Mouse (Mus musculus) mouse trophoblast stem cell (cell line): ENCODE data around the gene Zic3.

ENCODE experiments used
- in situ Hi-C, 2 experiments: fragments of 300-500 bp; cut with MseI, MboI; formaldehyde crosslinking; loops; 2 replicates in 1 of 2; 3 replicates in 1 of 2; pipeline ENCODE4 v1.15.1; 2025

Zic3 gene

GRCm38 (mm10) chrX:58022400-58022799 is at the start of gene Zic3:
Zic3 (plus strand) TSS chrX:58022700.
- in situ Hi-C loops, result no loop called here

GRCm38 (mm10) chrX:57982351-57982750 is 40.1 kb upstream of the Zic3 start:
- in situ Hi-C loops, result no loop called here

GRCm38 (mm10) chrX:57987455-57988109 is 34.9 kb upstream of the Zic3 start:
- in situ Hi-C loops, result no loop called here

- in situ Hi-C loops, result no loop called here
Observed at GRCm38 (mm10) chrX:58013391-58013790, 9.1 kb upstream of the Zic3 start.

GRCm38 (mm10) chrX:58014093-58014492 is 8.4 kb upstream of the Zic3 start:
- in situ Hi-C loops, result no loop called here

GRCm38 (mm10) chrX:58014761-58015160 is 7.7 kb upstream of the Zic3 start:
- in situ Hi-C loops, result no loop called here

GRCm38 (mm10) chrX:58015336-58015945 is 7.1 kb upstream of the Zic3 start:
- in situ Hi-C loops, result no loop called here

- in situ Hi-C loops, result no loop called here
Observed at GRCm38 (mm10) chrX:58018720-58019119, 3.8 kb upstream of the Zic3 start.

- in situ Hi-C loops, result no loop called here
Observed at GRCm38 (mm10) chrX:58019257-58019953, 3.1 kb upstream of the Zic3 start.

- in situ Hi-C loops, result no loop called here
Observed at GRCm38 (mm10) chrX:58027631-58028030, 5.1 kb downstream of the Zic3 start.

GRCm38 (mm10) chrX:58028082-58028481 is 5.6 kb downstream of the Zic3 start:
- in situ Hi-C loops, result no loop called here

GRCm38 (mm10) chrX:58028858-58029257 is 6.4 kb downstream of the Zic3 start:
- in situ Hi-C loops, result no loop called here

GRCm38 (mm10) chrX:58030100-58030834 is 7.8 kb downstream of the Zic3 start:
- in situ Hi-C loops, result no loop called here

- in situ Hi-C loops, result no loop called here
Observed at GRCm38 (mm10) chrX:58030835-58031670, 8.6 kb downstream of the Zic3 start.

- in situ Hi-C loops, result no loop called here
Observed at GRCm38 (mm10) chrX:58031671-58032605, 9.4 kb downstream of the Zic3 start.

- in situ Hi-C loops, result no loop called here
Observed at GRCm38 (mm10) chrX:58032622-58033021, 10.1 kb downstream of the Zic3 start.

- in situ Hi-C loops, result no loop called here
Observed at GRCm38 (mm10) chrX:58033521-58033920, 11.0 kb downstream of the Zic3 start.

GRCm38 (mm10) chrX:58038061-58039007 is 15.8 kb downstream of the Zic3 start:
- in situ Hi-C loops, result no loop called here

- in situ Hi-C loops, result no loop called here
Observed at GRCm38 (mm10) chrX:58039703-58040102, 17.2 kb downstream of the Zic3 start.
